Mouse (Mus musculus) adipocyte (in vitro differentiated cells): ENCODE data around the gene Klhl22.

Experiments used
- DNase-seq: peaks from one replicate; pipeline ENCODE4 v3.0.0-alpha.2; 2016; ENCODE audit warnings: low spot score

The Klhl22 gene

DNA sequence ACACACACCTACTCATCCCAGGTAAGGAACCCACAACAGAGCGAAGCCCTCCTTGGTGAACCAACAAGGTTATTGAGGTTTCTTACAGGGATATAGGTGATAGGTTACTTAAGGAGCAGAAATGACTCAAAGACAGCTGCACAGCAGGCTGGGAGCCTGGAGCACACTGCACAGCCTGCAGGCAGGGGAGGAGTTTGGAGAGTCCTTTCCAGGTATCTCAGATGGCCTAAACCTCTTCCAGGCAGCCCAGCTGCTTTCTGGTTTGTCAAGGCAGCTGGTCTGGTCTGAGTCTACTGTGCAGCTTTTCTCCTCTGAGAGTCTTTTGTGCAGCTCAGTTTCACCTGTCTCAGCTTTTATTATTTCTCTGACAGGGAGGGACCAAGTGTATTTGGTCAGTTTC lies 1.7 kb upstream of the Klhl22 start:
- DNase-seq = no peak

DNA sequence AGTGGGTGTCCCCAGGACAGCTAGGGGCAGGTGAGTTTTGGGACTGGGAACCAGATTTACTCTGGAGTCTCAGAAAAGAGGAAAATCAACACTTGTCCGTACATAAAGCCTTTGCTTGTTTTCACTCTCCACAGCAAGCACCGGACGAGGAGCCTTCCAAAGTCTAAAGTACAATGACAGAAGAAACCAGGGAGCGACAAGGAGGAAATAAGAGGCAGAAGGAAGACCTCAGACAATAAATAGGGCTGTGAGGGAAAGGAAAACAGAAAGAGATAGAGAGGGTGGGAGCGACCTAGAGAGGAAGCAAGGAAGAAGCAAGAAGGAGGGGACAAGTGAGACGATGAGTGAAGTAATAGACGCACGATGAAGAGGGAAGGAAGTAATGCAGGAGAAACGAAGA lies 516 bp upstream of the Klhl22 start:
- no peak for DNase-seq

DNA sequence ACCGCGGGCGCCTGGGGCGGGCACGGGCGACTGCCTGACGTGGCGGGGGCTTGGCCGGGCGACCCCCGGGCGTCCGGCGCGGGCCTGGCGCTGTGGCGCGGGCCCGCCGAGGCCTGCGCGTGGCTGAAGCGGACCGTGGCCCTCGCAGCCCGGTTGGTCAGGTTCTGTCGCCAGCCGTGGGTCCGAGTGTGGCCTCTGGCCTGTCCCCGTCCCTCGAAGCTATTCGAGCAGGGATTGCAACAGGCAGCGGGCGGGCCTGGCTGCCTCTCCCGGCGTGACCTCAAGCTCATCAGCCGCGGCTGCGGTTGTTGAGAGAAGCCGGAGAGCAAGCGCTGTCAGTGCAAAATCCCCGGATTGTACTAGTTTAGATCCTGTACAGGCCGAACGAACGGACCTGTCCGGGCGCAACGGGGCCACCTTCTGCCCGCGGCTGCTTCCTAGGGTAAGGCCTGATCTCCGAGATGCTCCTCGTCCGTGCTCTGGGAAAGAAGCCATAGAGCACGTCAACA lies 449 bp downstream of the Klhl22 start:
- DNase-seq = peak; percentile 70

DNA sequence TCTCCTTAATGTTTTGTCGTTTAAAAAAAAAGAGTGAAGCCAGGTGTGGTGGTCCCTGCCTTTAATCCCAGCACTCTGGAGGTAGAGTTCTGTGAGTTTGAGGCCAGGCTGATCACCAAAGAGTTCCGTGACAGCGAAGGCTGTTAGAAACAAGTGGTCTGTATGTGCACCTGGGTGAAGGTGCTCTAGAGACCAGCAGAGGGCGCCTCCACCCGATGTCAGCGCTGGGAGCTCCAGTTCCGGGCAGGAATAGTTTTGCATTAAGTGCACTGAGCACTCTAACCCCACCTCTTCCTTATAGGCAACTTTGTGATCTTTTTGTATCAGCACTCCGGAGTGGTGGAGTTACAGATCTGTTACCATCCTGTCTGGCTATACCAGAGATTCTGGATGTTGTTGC lies 1.2 kb downstream of the Klhl22 start:
- DNase-seq = peak; percentile 79

DNA sequence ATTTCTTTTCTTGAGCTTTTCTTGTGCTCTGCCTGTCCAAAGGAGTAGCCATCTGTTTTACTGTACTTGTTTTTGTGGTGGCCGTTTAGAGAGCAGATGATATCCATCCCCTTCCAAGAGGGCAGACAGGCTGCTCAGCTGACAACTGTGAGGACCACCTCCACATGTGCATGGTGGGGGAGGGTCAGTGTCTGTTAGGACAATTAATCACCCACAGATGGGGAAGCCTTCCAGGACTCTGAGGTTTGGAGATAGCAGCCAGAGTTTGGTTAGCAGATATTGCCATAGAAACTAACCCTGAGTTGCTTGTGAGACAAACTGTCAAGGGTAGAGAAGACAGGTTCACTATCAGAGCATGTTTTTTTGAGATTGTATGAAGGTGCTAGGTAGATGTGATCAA lies 1.7 kb downstream of the Klhl22 start:
- DNase-seq = peak; percentile 24

DNA sequence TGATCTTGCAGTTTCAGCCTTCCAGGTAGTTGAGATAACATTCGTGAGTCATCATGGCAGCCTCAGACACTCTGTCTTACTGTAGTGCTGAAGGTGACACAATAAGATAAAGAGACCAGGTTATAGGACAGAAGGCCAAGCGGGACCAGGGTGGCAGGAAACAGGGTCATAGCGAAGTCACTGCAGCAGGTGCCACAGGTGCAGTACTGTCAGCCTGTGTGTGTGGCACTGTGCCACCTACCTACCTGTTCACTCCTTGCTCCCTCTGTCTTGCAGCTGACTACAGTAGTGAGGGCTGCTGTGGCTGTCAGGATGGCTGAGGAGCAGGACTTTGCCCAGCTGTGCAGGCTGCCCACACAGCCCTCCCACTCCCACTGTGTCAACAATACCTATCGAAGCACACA lies 4.7 kb downstream of the Klhl22 start:
- no peak for DNase-seq

DNA sequence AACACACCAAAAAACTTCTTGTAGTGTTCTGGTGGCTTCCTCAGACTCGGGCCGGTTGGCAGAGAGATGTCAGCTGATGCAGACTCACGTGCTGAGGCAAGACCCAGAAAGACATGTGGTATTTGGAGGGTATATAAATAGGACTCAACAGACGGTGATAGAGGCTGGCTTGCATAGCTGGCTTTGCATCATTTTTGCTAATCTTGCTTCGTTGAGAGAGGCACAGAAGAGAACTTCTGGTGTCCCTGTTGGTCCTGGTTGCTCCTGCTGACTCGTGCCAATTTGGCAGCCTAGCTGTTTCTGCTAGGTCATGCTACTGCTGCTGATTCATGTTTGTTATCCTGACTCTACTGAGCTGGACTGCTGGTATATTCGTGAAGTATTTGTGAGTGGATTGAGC lies 9.4 kb downstream of the Klhl22 start:
- peak; percentile 88 for DNase-seq

DNA sequence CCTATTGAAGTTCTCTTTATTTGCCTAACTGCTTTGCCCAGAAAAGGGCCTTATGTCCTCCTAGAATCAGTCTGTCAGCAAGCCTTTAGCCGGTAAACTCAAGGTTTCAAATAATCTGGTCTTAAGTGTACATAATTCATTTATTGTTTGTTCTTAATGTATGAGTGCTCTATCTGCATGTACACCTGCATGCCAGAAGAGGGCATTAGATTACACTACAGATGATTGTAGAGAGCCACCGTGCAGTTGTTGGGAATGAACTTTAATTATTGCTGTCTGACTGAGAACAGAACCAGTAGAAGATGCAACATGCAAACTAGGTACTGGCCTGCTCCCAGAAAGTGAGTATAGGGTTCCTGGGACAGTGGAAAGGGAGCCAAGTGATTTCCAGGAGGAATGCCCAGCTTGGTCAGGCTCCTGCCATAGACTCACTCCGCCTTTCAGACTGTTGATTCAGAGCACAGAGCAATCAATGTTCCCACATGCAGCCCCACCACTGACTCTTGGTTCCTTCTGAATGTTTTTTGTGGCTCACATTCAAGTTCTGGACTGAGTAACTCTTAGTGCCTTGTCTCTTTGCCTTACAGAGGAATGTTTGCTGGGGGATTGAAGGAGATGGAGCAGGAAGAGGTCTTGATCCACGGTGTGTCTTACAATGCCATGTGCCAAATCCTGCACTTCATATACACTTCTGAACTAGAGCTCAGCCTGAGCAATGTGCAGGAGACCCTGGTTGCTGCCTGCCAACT lies 11.9 kb downstream of the Klhl22 start:
- peak; percentile 93 for DNase-seq

DNA sequence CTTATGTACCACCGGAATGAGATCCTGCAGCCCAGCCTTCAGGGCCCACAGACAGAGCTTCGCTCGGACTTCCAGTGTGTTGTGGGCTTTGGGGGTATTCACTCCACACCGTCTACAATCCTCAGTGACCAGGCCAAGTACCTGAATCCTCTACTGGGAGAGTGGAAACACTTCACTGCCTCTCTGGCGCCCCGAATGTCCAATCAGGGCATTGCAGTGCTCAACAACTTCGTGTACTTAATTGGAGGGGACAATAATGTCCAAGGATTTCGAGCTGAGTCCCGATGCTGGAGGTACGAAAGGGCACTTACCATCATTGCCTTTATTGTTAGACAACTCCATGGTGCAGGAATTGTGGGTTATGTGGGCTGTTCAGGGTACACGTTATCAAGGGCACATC lies 17.4 kb downstream of the Klhl22 start:
- DNase-seq = peak; percentile 38

DNA sequence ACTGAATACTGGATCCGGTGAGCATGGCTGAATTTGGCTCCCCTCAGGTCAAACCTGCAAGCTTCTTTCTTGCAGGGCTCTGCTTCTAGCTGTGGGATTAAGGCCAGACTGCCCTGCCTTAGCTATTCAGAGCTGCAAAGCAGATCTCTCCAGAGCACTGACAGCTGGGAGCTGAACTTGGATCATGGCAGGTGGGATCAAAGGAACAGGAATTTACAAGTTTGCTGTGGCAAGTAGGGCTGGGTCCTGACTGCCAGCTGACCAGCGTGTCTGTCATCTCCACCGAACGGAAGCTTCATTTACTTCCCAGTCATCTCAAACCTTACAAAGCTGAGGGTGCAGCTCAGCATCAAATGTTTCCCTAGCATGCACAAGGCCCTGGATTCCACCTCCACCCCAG lies 18.8 kb downstream of the Klhl22 start:
- DNase-seq = no peak

DNA sequence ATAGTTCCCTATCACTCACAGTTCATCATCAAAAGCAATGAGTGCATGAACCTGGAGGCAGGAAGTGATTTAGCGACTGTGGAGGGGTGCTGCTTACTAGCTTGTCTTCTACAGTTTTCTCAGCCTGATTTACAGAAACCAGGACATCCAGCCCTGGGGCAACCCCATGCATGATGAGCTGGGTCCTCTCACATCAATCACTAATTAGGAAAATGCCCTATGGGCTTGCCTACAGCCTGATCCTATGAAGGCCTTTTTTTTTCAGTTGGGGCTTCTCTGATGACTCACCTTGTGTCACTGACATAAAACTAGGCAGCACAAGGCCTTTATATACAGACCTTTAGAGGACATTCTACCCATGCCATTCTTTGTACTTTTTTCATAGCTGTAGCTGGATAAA lies 20.3 kb downstream of the Klhl22 start:
- DNase-seq = no peak

DNA sequence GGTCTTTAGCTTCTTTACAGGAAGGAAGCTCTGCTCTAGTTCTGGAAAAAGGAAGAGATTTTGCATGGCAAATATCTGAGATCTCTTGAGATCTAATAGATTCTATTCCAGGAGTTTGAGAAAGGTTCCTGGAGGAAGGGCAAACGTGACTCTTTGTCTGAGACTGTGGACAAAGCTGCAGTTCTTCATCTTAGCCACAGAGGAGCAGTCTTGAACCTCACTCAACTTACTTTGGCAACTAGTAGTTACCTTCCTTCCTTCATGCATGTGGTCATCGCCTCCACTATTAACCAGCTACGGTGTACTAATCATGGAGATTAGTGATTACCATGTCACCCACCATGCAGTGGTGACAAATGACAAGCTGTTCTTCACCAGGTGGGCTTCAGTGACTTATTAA lies 25.9 kb downstream of the Klhl22 start:
- peak; percentile 33 for DNase-seq

DNA sequence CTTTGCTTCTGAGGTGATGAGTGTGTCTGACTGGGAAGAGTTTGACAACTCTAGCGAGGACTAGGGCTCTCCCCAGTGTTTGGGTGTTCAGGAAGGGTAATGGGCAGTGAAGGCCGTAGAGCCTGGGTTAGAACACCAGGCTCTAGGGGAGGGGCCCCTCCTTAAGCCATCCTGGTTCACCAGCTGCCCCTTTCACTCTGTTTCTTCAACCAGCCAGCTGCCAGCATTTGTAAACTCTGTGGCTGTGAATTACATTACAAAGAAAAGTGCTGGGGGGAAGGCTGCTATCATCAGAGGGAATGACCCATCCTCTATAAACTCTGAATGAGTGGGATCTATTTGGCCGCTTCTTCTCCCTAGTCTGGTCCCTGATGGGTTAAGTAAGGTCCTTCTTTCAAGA lies 33.3 kb downstream of the Klhl22 start:
- DNase-seq = no peak

DNA sequence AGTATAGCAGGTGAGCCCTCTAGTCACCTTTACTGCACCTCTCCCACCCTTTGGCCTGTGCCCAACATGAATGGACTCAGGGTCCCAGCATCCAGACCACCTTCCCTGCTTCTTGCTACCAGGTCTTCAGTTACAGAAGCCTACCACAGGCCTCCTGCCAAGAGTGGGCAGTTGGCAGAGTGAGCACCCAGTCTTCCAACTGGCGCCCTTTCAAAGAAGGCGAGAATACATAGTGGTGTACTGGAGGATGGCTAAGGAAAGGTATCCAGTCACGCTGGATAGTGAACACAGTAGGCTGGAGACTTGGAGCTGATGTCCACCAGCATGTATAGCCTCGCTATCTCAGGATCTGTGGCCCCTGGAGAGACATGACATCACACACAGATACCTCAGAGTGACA lies 34.6 kb downstream of the Klhl22 start:
- no peak for DNase-seq

DNA sequence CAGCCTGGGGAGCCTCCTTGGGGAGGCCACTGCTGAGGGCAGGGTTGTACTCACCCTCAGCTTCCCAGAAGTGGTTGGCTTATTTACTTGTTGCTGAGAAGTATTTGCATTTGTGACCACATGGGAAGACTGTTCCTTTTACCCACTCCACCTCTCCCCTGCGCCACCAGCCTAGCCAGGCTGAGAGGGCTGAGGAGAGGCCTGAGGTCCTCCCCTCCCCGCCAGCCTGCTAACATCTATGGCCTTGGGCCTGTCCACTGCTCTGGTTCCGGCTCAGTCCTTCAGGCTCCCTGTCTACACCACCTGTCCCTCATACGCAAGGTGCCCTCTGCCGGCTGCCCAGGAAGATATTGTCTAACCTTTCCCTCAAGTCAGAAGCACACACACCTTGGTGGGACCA lies 36.2 kb downstream of the Klhl22 start:
- DNase-seq = peak; percentile 49

DNA sequence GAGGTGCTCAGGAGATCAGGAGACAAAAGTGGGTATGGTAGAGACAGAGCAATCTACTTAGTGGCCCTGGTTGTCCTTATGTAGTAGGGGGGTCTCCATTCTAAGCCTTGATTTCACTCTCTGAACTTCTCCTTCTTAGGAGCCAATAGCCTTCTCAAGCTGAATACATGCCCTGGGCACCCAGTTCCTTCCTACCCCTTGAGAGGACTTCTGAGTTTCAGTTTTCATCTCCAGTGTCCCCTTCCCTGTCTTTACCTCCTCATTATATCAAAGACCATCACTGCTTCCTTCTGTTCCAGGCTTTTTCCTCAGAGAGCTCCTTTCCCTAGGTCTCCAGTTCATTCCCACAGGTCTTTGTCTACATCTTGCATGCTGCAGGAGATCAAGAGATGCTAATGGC lies 37.1 kb downstream of the Klhl22 start:
- DNase-seq = no peak

DNA sequence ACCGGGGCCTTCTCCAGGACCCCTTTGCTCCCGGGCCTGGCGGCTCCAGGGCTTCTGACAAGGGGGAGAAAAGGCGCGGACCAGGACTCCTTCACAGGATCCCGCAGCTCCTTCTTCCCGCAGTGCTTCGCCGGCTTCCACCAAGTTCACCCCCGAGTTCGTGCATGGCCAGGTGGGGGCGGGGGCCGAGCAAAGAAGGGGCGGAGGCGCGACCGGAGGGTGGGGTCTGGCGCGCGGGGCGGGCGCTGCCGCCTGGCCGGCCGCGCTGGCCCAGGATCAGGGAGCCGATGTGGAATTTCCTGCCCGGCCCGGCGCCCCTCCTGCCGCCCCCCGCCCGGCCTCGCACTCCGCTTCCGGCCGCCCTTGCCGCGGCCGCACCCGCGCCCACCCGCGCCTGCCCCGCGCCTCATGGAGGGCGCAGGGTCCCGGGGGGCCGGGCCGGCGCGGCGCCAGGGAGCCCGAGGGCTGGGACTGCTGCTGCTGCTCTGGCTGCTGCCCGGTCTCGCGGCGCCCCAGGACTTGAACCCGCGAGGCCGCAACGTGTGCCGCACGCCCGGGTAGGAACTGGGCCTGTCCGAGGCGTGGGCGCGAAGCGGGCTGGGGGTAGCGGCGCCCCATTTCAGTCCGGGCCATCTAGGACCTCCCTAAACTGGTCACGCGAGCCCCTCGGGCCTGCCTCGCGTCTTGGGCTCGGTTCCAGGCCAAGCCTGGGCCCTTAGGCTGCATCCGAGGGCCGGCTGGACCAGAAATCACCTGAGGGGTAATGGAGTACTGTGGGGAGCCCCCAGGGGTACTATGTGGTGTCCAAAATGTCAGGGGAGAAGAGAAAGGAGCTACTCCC lies 37.8 kb downstream of the Klhl22 start, which contains the start of gene Scarf2:
Scarf2 (plus strand) TSS at position 312 of the 841 bp plus-strand sequence.
- peak; percentile 44 for DNase-seq

DNA sequence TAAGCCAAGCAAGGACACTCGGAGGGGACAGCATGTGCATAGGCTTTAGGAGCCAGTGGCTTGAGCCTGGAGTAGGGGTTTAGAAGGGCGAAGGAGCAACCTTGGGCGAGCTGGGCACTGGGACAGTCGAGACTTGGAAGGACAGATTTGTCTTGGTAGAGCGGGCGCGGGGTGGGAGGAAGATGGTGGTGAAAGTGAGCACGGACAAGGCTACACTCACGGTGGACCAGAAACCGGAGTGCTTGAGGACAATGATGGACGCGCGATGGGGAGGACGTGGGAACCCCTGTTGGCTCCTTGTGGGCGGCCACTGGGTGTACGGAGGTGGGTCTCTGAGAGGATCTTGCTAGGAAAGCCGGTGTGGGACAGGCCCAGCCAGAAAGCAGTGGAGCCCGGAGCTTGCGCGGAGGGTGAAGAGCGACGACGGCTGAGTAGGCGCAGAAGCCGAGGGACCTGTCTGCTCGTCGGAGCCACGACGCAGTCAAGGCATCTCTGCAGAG lies 38.4 kb downstream of the Klhl22 start:
- peak; percentile 50 for DNase-seq

DNA sequence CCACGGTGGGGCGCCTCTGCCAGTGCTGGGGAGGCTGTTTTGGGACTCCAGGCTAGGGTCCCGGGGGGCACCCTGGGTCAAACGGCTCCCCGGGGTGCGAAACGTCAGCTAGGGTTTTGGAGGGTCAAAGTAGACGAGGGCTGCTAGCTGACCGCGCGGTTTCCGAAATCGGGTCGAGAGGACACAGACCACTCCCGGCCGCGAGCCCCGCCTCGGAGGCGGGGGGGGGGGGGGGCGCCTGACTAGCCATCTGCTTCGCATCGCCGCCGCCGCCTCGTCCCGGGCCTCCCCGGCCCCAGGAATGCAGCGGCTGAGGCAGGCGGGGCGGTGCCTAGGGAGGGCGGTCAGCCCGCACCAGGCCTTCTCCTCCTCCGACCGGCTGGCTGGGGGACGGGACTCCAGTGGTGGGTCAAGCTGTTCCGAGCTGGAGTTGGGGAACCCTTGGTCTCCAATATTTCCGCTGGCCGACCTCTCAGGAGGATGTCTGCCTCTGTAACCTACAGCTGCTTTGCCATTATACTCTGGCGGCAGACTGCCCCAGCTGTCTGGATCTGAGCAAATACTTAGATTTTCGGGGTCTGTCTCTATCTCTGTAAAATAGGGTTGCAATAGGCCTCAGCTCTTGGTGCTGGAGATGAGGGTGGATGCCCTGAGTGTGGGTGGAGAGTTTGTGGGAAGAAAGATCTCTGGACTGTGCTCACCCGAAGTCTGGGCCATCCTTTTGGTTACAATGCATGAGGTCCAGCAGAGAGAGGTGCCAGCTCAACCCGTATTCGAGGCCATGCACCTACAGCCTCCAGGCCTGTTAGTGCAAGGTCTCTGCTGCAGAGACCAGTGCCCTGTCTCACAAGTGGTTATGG lies 39.1 kb downstream of the Klhl22 start:
- peak; percentile 48 for DNase-seq

DNA sequence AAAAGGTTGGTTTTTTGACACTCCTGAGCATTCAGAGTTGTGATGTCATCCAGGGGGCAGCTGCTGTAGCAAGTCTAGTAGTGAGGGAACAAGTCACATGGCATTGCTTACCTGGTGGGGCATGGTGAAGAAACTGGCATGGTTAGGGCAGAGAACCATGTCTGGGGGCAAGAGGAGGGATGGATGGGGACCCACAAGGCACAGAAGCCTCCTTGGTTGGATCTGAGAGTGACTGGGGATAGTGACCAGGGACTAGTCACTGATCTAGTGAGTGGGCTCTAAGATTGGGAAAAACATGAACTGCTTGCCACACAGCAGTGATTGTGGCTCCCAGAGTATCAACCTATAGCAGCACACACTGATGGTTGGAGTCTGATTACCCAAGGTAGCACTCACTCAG lies 40.2 kb downstream of the Klhl22 start:
- no peak for DNase-seq

DNA sequence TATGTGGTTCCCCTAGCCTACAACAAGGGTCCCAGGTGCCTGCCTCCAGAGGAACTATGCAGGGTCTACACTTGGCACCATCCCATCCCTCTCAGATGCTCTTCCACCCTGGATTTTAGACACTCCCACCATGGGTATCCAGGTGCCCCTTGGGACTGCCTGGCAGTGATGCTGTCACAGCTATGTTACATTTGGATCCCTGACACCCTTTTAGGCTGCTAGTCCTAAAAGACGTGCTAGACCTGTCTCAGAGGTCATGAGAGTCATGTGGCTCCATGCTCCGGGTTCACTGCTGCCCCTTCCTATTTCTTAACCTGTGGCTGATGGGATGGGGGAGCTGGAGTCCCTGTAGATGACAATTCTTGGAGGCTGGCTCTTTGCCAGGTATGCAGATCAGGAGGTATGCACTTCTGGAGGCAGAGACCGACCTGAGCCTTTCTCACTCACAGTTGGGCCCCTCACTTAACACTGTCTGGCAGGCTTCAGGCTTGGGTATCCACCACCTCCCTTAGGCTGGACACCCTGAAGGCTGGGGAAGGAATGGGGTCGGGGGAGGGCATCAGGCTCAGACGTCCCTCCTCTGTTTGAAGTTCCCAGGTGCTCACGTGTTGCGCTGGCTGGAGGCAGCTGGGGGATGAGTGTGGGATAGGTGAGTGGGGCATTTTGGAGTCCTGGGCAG lies 42.5 kb downstream of the Klhl22 start:
- no peak for DNase-seq

DNA sequence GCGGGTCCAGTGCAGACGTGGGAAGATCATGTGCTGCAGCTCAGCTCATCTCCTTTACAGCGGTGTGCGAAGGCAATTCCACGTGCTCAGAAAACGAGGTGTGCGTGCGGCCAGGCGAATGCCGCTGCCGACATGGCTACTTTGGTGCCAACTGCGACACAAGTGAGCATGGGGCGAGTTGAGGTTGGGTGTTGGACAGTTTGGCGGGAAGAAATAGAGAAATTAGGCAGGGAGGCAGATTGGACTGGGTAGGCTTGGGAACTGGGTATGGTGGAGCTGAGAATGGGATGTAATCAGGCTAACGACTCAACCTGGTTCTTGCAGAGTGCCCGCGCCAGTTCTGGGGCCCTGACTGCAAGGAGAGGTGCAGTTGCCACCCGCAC lies 43.0 kb downstream of the Klhl22 start:
- DNase-seq = no peak
